Mouse (Mus musculus) erythroblast, embryonic 14.5 days (primary cell): ENCODE results near the gene Hist1h2bn. TPM values are rescaled to one million over a fixed set of nuclear protein-coding genes. Genes with fewer than 3 reads are reported as not detected.
"Not testable (repeated sequence)": the region's sequence is repeated elsewhere in the genome, so short reads cannot be mapped to it uniquely, and the experiment has no call there.

Experiments used
- H3K27me3 ChIP-seq: 2 replicates; pipeline ENCODE4 v1.6.1; 2012; ENCODE audit warnings: inconsistent platforms; ENCODE audit not compliant: control insufficient read depth
- H3K36me3 ChIP-seq: 2 replicates; pipeline ENCODE4 v1.6.1; 2012; ENCODE audit warnings: mild to moderate bottlenecking, inconsistent platforms; ENCODE audit not compliant: control insufficient read depth
- H3K4me1 ChIP-seq: 2 replicates; pipeline ENCODE4 v1.6.1; 2012; ENCODE audit warnings: inconsistent platforms; ENCODE audit not compliant: control insufficient read depth
- H3K4me3 ChIP-seq: replicated peaks from 2 replicates; pipeline ENCODE3; 2012; ENCODE audit warnings: moderate library complexity, mild to moderate bottlenecking, inconsistent platforms
- H3K9me3 ChIP-seq: 2 replicates; pipeline ENCODE4 v1.6.1; 2012; ENCODE audit warnings: low read length, inconsistent platforms, mixed read lengths; ENCODE audit not compliant: control insufficient read depth
- GATA1 ChIP-seq: IDR thresholded peaks from 2 replicates; pipeline ENCODE4 v1.6.1; 2012; ENCODE audit warnings: low read length, inconsistent platforms, mixed read lengths
- TAL1 ChIP-seq: IDR thresholded peaks from 3 replicates; pipeline ENCODE4 v1.6.1; 2012; ENCODE audit warnings: low read length, inconsistent platforms, mixed read lengths
- polyA plus RNA-seq: library from polyadenylated mRNA; stranded (reverse); fragments of >175 nt; gene quantifications from 2 replicates; pipeline ENCODE4 v1.2.3, GENCODE M21; 2012

Hist1h2bn gene
- polyA plus RNA-seq, 1 experiment, result 5.2 TPM

- Histone ChIP-seq H3K4me1 (peaks cover 73% of the 10 kb centered on the region), H3K4me3 (peak within 1 kb of the TSS; percentile 88), H3K36me3 (peaks cover 8% of the 10 kb centered on the region), H3K9me3 (peaks cover 2% of the 10 kb centered on the region; the same call in 1 of the 2 replicates), H3K27me3 (no peaks in the 10 kb centered on the region)
- TF ChIP-seq GATA1, result no peak
- no peak for TF ChIP-seq TAL1
Measured at GRCm38 (mm10) chr13:21783255-21783617, 29.3 kb downstream of the Hist1h2bn start, which contains the start of gene Hist1h3i. TSS of gene Hist1h3i (minus strand) at chr13:21783370.

- TF ChIP-seq GATA1 (no peak), TAL1 (no peak)
- H3K9me3 ChIP-seq, result peaks cover 2% of the 10 kb centered on the region; the same call in 1 of the 2 replicates
- H3K4me3 ChIP-seq, result peak overlapping the region; percentile 63
- peaks cover 74% of the 10 kb centered on the region for H3K4me1 ChIP-seq
- H3K36me3 ChIP-seq, result peaks cover 8% of the 10 kb centered on the region
- H3K27me3 ChIP-seq, result no peaks in the 10 kb centered on the region
Measured at GRCm38 (mm10) chr13:21783734-21784161, 29.8 kb downstream of the Hist1h2bn start.

- peaks cover 76% of the 10 kb centered on the region for H3K4me1 ChIP-seq
Measured at GRCm38 (mm10) chr13:21784311-21784710, 30.4 kb downstream of the Hist1h2bn start.

GRCm38 (mm10) chr13:21786189-21786898 lies 32.4 kb downstream of the Hist1h2bn start:
- Histone ChIP-seq H3K27me3 (peaks cover 11% of the 10 kb centered on the region), H3K36me3 (no peaks in the 10 kb centered on the region), H3K9me3 (no peaks in the 10 kb centered on the region), H3K4me1 (peaks cover 72% of the 10 kb centered on the region), H3K4me3 (peak overlapping the region; percentile 67)
- TF ChIP-seq TAL1 (no peak), GATA1 (no peak)

More at GRCm38 (mm10) chr13:21784311-21784710, 30.4 kb downstream of the Hist1h2bn start:
- TF ChIP-seq GATA1, result no peak
- no peak for TF ChIP-seq TAL1
- peaks cover 2% of the 10 kb centered on the region; the same call in 1 of the 2 replicates for H3K9me3 ChIP-seq
- H3K27me3 ChIP-seq, result no peaks in the 10 kb centered on the region
- peaks cover 8% of the 10 kb centered on the region for H3K36me3 ChIP-seq
- peak overlapping the region; percentile 63 for H3K4me3 ChIP-seq

- peak within 1 kb of the TSS; percentile 67 for H3K4me3 ChIP-seq
- not testable (repeated sequence) for H3K36me3 ChIP-seq, H3K9me3 ChIP-seq
- peaks cover 11% of the 10 kb centered on the region for H3K27me3 ChIP-seq
- peaks cover 68% of the 10 kb centered on the region for H3K4me1 ChIP-seq
Measured at GRCm38 (mm10) chr13:21786899-21787629, 33.1 kb downstream of the Hist1h2bn start, which contains the start of the genes Hist1h2an and Hist1h2bp. TSS of gene Hist1h2an (minus strand) at chr13:21787218. TSS of gene Hist1h2bp (plus strand) at chr13:21787461.

- H3K4me1 ChIP-seq, result peaks cover 59% of the 10 kb centered on the region
- TF ChIP-seq TAL1 (no peak), GATA1 (no peak)
- H3K9me3 ChIP-seq, result no peaks in the 10 kb centered on the region
- no peaks in the 10 kb centered on the region for H3K36me3 ChIP-seq
- H3K4me3 ChIP-seq, result peak overlapping the region; percentile 67
- peaks cover 11% of the 10 kb centered on the region for H3K27me3 ChIP-seq
Measured at GRCm38 (mm10) chr13:21787760-21788593, 34.1 kb downstream of the Hist1h2bn start.

- peak overlapping the region; percentile 31 for H3K4me3 ChIP-seq
- TF ChIP-seq TAL1 (no peak), GATA1 (no peak)
- no peaks in the 10 kb centered on the region for H3K36me3 ChIP-seq
- peaks cover 46% of the 10 kb centered on the region for H3K4me1 ChIP-seq
- peaks cover 11% of the 10 kb centered on the region for H3K27me3 ChIP-seq
- H3K9me3 ChIP-seq, result no peaks in the 10 kb centered on the region
Measured at GRCm38 (mm10) chr13:21789925-21790324, 36.0 kb downstream of the Hist1h2bn start.

- peaks cover 11% of the 10 kb centered on the region for H3K27me3 ChIP-seq
- H3K9me3 ChIP-seq, result no peaks in the 10 kb centered on the region
- H3K4me1 ChIP-seq, result peaks cover 38% of the 10 kb centered on the region
- H3K36me3 ChIP-seq, result no peaks in the 10 kb centered on the region
- H3K4me3 ChIP-seq, result peak overlapping the region; percentile 42
- no peak for TF ChIP-seq TAL1
- TF ChIP-seq GATA1, result no peak
Measured at GRCm38 (mm10) chr13:21790601-21791283, 36.8 kb downstream of the Hist1h2bn start.
